ENCODE assay signal across 14 mouse cellular contexts in genomic region chr8:116478681-116479080, GRCm38 (mm10). TPM values are rescaled to one million over a fixed set of nuclear protein-coding genes. Genes with fewer than 3 reads are reported as not detected.
DNase-seq lines count a peak whose midpoint lies in the region; ATAC-seq and TF ChIP-seq lines count a peak whose summit lies in the region.
"Had no signal": no experiment of that assay in that cellular context is flagged by ENCODE, and none has a peak within 500 bp of the region (broad histone marks: within the 10 kb centered on the region; RNA-seq: fewer than 3 reads in every experiment).

No protein-coding gene starts in this region.

- TF ChIP-seq POLR2A in ES-Bruce4 (IDR thresholded peaks at IDR 0.05; ENCODE audit: insufficient read depth, low read length), result no peak

- intact Hi-C loops in left cerebral cortex, postnatal 14 days (cut with DNase I), result no loop called here

- DNase-seq in kidney, postnatal 0 days (ENCODE audit: low spot score), result no peak
- DNase-seq in kidney, postnatal 14 days, result no peak
- DNase-seq in 416B (ENCODE audit: low read depth), result peak; percentile 8
- DNase-seq in retina, embryonic 14.5 days (ENCODE audit: low spot score), result no peak
- no peak for DNase-seq in limb, embryonic 10.5 days (ENCODE audit: low spot score)
- DNase-seq in left cerebral cortex, postnatal 14 days (ENCODE audit: low spot score in 2 of 2), result no peak
- DNase-seq: heart, postnatal 36 days; lung, embryonic 14.5 days; right cerebral cortex, postnatal 14 days had no signal

- TF ChIP-seq EP300 in ES-Bruce4 (IDR thresholded peaks at IDR 0.05; ENCODE audit: insufficient read depth, low read depth, low read length), result no peak

- H3K36me3 ChIP-seq in kidney, postnatal 0 days (ENCODE audit: insufficient read depth, low read length), result no peaks in the 10 kb centered on the region
- no peaks in the 10 kb centered on the region for H3K36me3 ChIP-seq in ES-Bruce4 (ENCODE audit: control insufficient read depth, insufficient read depth, low read length, poor library complexity, severe bottlenecking)
- no peaks in the 10 kb centered on the region for H3K36me3 ChIP-seq in limb, embryonic 10.5 days
- H3K36me3 ChIP-seq: neural tube, embryonic 15.5 days had no signal

- TF ChIP-seq CTCF in kidney, postnatal 0 days (IDR thresholded peaks at IDR 0.05; ENCODE audit: low read depth), result 0 out of 2 replicates have a peak, but pooled peaks have one; percentile 13
- TF ChIP-seq CTCF in ES-Bruce4 (IDR thresholded peaks at IDR 0.05; ENCODE audit: low read depth, low read length), result peak; percentile 39

- no peak overlapping the region for H3K27ac ChIP-seq in kidney, postnatal 0 days
- no peak overlapping the region for H3K27ac ChIP-seq in ES-Bruce4 (ENCODE audit: insufficient read depth, low read length)
- no peak overlapping the region for H3K27ac ChIP-seq in limb, embryonic 10.5 days
- H3K27ac ChIP-seq: neural tube, embryonic 15.5 days had no signal

- no peaks in the 10 kb centered on the region for H3K27me3 ChIP-seq in kidney, postnatal 0 days (ENCODE audit: insufficient read depth, low read length)
- no peaks in the 10 kb centered on the region; the same call in 1 of the 2 replicates for H3K27me3 ChIP-seq in ES-Bruce4 (ENCODE audit: control insufficient read depth, insufficient read depth, low read length, poor library complexity, severe bottlenecking)
- no peaks in the 10 kb centered on the region for H3K27me3 ChIP-seq in limb, embryonic 10.5 days (ENCODE audit: low read depth, poor library complexity, severe bottlenecking)

- H3K9ac ChIP-seq in kidney, postnatal 0 days (ENCODE audit: low read depth, low read length), result no peak overlapping the region
- H3K9ac ChIP-seq in ES-Bruce4 (ENCODE audit: low read depth, poor library complexity, severe bottlenecking), result no peak overlapping the region
- H3K9ac ChIP-seq: lung, embryonic 14.5 days; neural tube, embryonic 15.5 days had no signal

- no peak overlapping the region for H3K4me2 ChIP-seq in kidney, postnatal 0 days (ENCODE audit: low read length)
- H3K4me2 ChIP-seq: lung, embryonic 14.5 days; neural tube, embryonic 15.5 days had no signal

- no peaks in the 10 kb centered on the region for H3K9me3 ChIP-seq in kidney, postnatal 0 days (replicated peaks; ENCODE audit: low read length)
- no peaks in the 10 kb centered on the region for H3K9me3 ChIP-seq in ES-Bruce4 (replicated peaks; ENCODE audit: control insufficient read depth, insufficient read depth, low read length, poor library complexity, severe bottlenecking)
- no peaks in the 10 kb centered on the region for H3K9me3 ChIP-seq in limb, embryonic 10.5 days (replicated peaks)
- H3K9me3 ChIP-seq: neural tube, embryonic 15.5 days had no signal

- no peak for ATAC-seq in kidney, postnatal 0 days (replicated peaks; ENCODE audit: low FRiP score, low read depth)
- ATAC-seq in megakaryocyte, adult 5-6 weeks (ENCODE audit: poor library complexity, severe bottlenecking), result peak; percentile 74
- ATAC-seq: intestine, embryonic 16.5 days; midbrain, embryonic 16.5 days had no signal

- H3K4me3 ChIP-seq in kidney, postnatal 0 days (replicated peaks; ENCODE audit: low read depth, low read length), result no peak overlapping the region
- no peak overlapping the region for H3K4me3 ChIP-seq in ES-Bruce4 (ENCODE audit: low read depth, low read length)
- no peak overlapping the region for H3K4me3 ChIP-seq in limb, embryonic 10.5 days
- H3K4me3 ChIP-seq: neural tube, embryonic 15.5 days had no signal

- no peaks in the 10 kb centered on the region for H3K4me1 ChIP-seq in kidney, postnatal 0 days (replicated peaks; ENCODE audit: insufficient read depth, low read length)
- H3K4me1 ChIP-seq in ES-Bruce4 (ENCODE audit: control insufficient read depth, insufficient read depth, low read length), result no peaks in the 10 kb centered on the region
- no peaks in the 10 kb centered on the region for H3K4me1 ChIP-seq in limb, embryonic 10.5 days
- H3K4me1 ChIP-seq: neural tube, embryonic 15.5 days had no signal

RNA-seq across cellular contexts. Expression of gene Dynlrb2, which starts 26.1 kb away (rescaled TPM):
- 0.98 and 2.0 TPM in 2 replicates for polyA plus RNA-seq in kidney, postnatal 0 days (2015; fragmentation: Nextera tagmentation; extraction: Ambion mirVana)
- not detected in 2 replicates for polyA plus RNA-seq in ES-Bruce4 (2011; ENCODE audit: insufficient read depth, insufficient read length, low read depth, missing spikeins)
- total RNA-seq in megakaryocyte, adult 5-6 weeks (2015), result not detected in 2 replicates
- total RNA-seq in megakaryocyte, adult 5-6 weeks (2017), result not detected in 2 replicates
- polyA plus RNA-seq in limb, embryonic 10.5 days (2016; fragmentation: Nextera tagmentation; extraction: Ambion mirVana), result 0.33 TPM in 1 of 2 replicates, not detected in the other
- 1 to 10 TPM in 1 of 2 experiments, under 1 TPM in 1; 0.79 to 1.2 TPM for total RNA-seq in left cerebral cortex, postnatal 14 days (2021)
- total RNA-seq: heart, postnatal 36 days had no signal
- polyA plus RNA-seq: intestine, embryonic 16.5 days had no signal
